Mouse (Mus musculus) liver, embryonic 14.5 days (tissue): ENCODE data around the gene Lrtm1. TPM values are rescaled to one million over a fixed set of nuclear protein-coding genes. Genes with fewer than 3 reads are reported as not detected.

Experiments
- ATAC-seq: fragments of 200-750 bp; cut with Nextera tagmentation; 2 replicates; pipeline ENCODE4 v1.8.0; 2017; ENCODE audit warnings: moderate number of reproducible peaks, mild to moderate bottlenecking, moderate library complexity; ENCODE audit not compliant: insufficient read depth
- DNase-seq, 3 experiments: peaks; one replicate each; pipeline ENCODE4 v3.0.0-alpha.2; 2012 to 2013; ENCODE audit warnings: low read depth in 3 of 3, low spot score in 3 of 3
- H3K27ac ChIP-seq: fragments of 300-500 bp; sonication (generic); 2 replicates; pipeline ENCODE4 v1.5.1; 2014; ENCODE audit warnings: moderate library complexity, mild to moderate bottlenecking, control low read depth, inconsistent platforms
- H3K27me3 ChIP-seq: fragments of 300-500 bp; sonication (generic); 2 replicates; pipeline ENCODE4 v1.6.1; 2014; ENCODE audit warnings: mild to moderate bottlenecking, low read length, moderate library complexity; ENCODE audit not compliant: control insufficient read depth, insufficient read depth
- H3K36me3 ChIP-seq: fragments of 300-500 bp; sonication (generic); replicated peaks from 2 replicates; pipeline ENCODE4 v1.6.1; 2014; ENCODE audit warnings: low read depth; ENCODE audit not compliant: control insufficient read depth, insufficient read depth
- H3K4me1 ChIP-seq, 2 experiments: fragments of 200-500 bp in 1 of 2; fragments of 300-500 bp in 1 of 2; sonication (generic) in 1 of 2; replicated peaks; 2 replicates each; pipeline ENCODE4 v1.6.1; 2012 to 2014; ENCODE audit warnings: antibody characterized with exemption in 1 of 2, inconsistent platforms in 1 of 2, low read length in 1 of 2; ENCODE audit not compliant: control insufficient read depth in 2 of 2, insufficient read depth in 2 of 2
- H3K4me2 ChIP-seq: fragments of 300-500 bp; sonication (generic); 2 replicates; pipeline ENCODE4 v1.6.1; 2014; ENCODE audit warnings: low read depth, mild to moderate bottlenecking, control low read depth, moderate library complexity
- H3K4me3 ChIP-seq, 2 experiments: fragments of 200-500 bp in 1 of 2; fragments of 300-500 bp in 1 of 2; sonication (generic) in 1 of 2; 2 replicates each; pipeline ENCODE4 v1.5.1; 2012 to 2014; ENCODE audit warnings: low read depth in 2 of 2, low read length in 2 of 2, mild to moderate bottlenecking in 2 of 2, control low read depth in 1 of 2, inconsistent platforms in 1 of 2, moderate library complexity in 1 of 2; ENCODE audit not compliant: insufficient read depth in 1 of 2
- H3K9ac ChIP-seq: fragments of 300-500 bp; sonication (generic); replicated peaks from 2 replicates; pipeline ENCODE4 v1.6.1; 2014; ENCODE audit warnings: mild to moderate bottlenecking, control low read depth, moderate library complexity
- H3K9me3 ChIP-seq: fragments of 300-500 bp; sonication (generic); 2 replicates; pipeline ENCODE4 v1.6.1; 2016; ENCODE audit warnings: low read length, mixed read lengths; ENCODE audit not compliant: control insufficient read depth
- CTCF ChIP-seq: IDR thresholded peaks from 2 replicates; pipeline ENCODE4 v1.5.1; 2016; ENCODE audit warnings: antibody characterized with exemption, low read depth, control low read depth
- EP300 ChIP-seq: IDR thresholded peaks from 2 replicates; pipeline ENCODE4 v1.6.1; 2016; ENCODE audit warnings: antibody characterized with exemption, low read depth
- WGBS: fragments of 180-500 bp; shearing (Covaris S2); extraction: QIAGEN DNeasy Blood & Tissue Kit; methylation state at CpG from one replicate; pipeline ENCODE4 v1.1.7; 2014; ENCODE audit not compliant: insufficient replicate concordance; 5-methylcytosine and 5-hydroxymethylcytosine counted together
- polyA plus RNA-seq, 2 experiments: library from polyadenylated mRNA; depleted of rRNA in 1 of 2; stranded (reverse) in 1 of 2; unstranded in 1 of 2; fragments of >200 nt; fragmentation: Nextera tagmentation in 1 of 2; extraction: Ambion mirVana in 1 of 2; gene quantifications; 2 replicates each; pipeline versions ENCODE4 v1.2.1 to v1.2.3; 2012 to 2014

Gene Lrtm1
- polyA plus RNA-seq, 2 experiments = 0.01 TPM; not detected in 1

- 45% methylated on average over 1 of the region's 1 CpGs for WGBS
- ATAC-seq = no peak
- H3K27ac ChIP-seq = no peak overlapping the region
Observed at GRCm38 (mm10) chr14:29041498-29041897, 23.5 kb downstream of the Lrtm1 start.

GRCm38 (mm10) chr14:29042355-29042754, 24.3 kb downstream of the Lrtm1 start:
- DNase-seq = no peak
- Histone ChIP-seq H3K4me3 (no peak overlapping the region), H3K27me3 (no peaks in the 10 kb centered on the region), H3K4me1 (no peaks in the 10 kb centered on the region), H3K27ac (no peak overlapping the region), H3K9me3 (no peaks in the 10 kb centered on the region), H3K4me2 (no peak overlapping the region), H3K36me3 (no peaks in the 10 kb centered on the region), H3K9ac (no peak overlapping the region)
- no peak for ATAC-seq
- WGBS = 36% methylated on average over 1 of the region's 1 CpGs
- TF ChIP-seq EP300 (no peak), CTCF (no peak)

More at GRCm38 (mm10) chr14:29041498-29041897, 23.5 kb downstream of the Lrtm1 start:
- H3K36me3 ChIP-seq = no peaks in the 10 kb centered on the region
- no peak overlapping the region for H3K4me3 ChIP-seq
- H3K4me1 ChIP-seq = no peaks in the 10 kb centered on the region
- H3K9ac ChIP-seq = no peak overlapping the region
- no peak for DNase-seq
- H3K4me2 ChIP-seq = no peak overlapping the region
- TF ChIP-seq EP300 = no peak
- TF ChIP-seq CTCF = no peak
- no peaks in the 10 kb centered on the region for H3K27me3 ChIP-seq
- no peaks in the 10 kb centered on the region for H3K9me3 ChIP-seq

- DNase-seq (no peak), ATAC-seq (no peak)
- WGBS = 45% methylated on average over 16 of the region's 16 CpGs
- no peaks in the 10 kb centered on the region for H3K27me3 ChIP-seq
- no peak overlapping the region for H3K4me2 ChIP-seq
- no peaks in the 10 kb centered on the region for H3K4me1 ChIP-seq
- TF ChIP-seq CTCF = no peak
- no peaks in the 10 kb centered on the region for H3K36me3 ChIP-seq
- H3K27ac ChIP-seq = no peak overlapping the region
- no peak overlapping the region for H3K4me3 ChIP-seq
- no peak overlapping the region for H3K9ac ChIP-seq
- no peaks in the 10 kb centered on the region for H3K9me3 ChIP-seq
Observed at GRCm38 (mm10) chr14:29051951-29052835, 34.2 kb downstream of the Lrtm1 start.

GRCm38 (mm10) chr14:29060679-29061078, 42.7 kb downstream of the Lrtm1 start:
- Histone ChIP-seq H3K27ac (no peak overlapping the region), H3K27me3 (no peaks in the 10 kb centered on the region), H3K9ac (no peak overlapping the region), H3K4me1 (no peaks in the 10 kb centered on the region), H3K36me3 (no peaks in the 10 kb centered on the region), H3K4me2 (no peak overlapping the region), H3K9me3 (no peaks in the 10 kb centered on the region), H3K4me3 (no peak overlapping the region)
- ATAC-seq (no peak), DNase-seq (no peak)
- TF ChIP-seq CTCF (no peak), EP300 (no peak)

- ATAC-seq (no peak), DNase-seq (no peak)
- no peak overlapping the region for H3K4me2 ChIP-seq
- WGBS = 47% methylated on average over 1 of the region's 1 CpGs
- no peaks in the 10 kb centered on the region for H3K27me3 ChIP-seq
- H3K36me3 ChIP-seq = no peaks in the 10 kb centered on the region
- no peak for TF ChIP-seq CTCF
- no peak for TF ChIP-seq EP300
- no peak overlapping the region for H3K27ac ChIP-seq
- no peaks in the 10 kb centered on the region for H3K9me3 ChIP-seq
- H3K4me3 ChIP-seq = no peak overlapping the region
- no peaks in the 10 kb centered on the region for H3K4me1 ChIP-seq
- H3K9ac ChIP-seq = no peak overlapping the region
Observed at GRCm38 (mm10) chr14:29061491-29061890, 43.5 kb downstream of the Lrtm1 start.
